Mouse (Mus musculus) ES-Bruce4 (cell line): ENCODE measurements around the gene Baz2b.

Experiments used
- CTCF ChIP-seq: IDR thresholded peaks from one replicate; pipeline ENCODE4 v1.8.1; 2011; ENCODE audit warnings: low read depth, low read length
- POLR2A ChIP-seq: IDR thresholded peaks from one replicate; pipeline ENCODE4 v1.8.1; 2011; ENCODE audit warnings: low read length; ENCODE audit not compliant: insufficient read depth

- no peak for TF ChIP-seq CTCF
- no peak for TF ChIP-seq POLR2A
These were observed 313.2 kb downstream of the Baz2b start for GRCm38 (mm10) chr2:59896400-59896799.
